Mouse (Mus musculus) forebrain, postnatal 0 days (tissue): ENCODE measurements around the gene Ppp4r3a. TPM values are rescaled to one million over a fixed set of nuclear protein-coding genes. Genes with fewer than 3 reads are reported as not detected.
A peak's percentile ranks its signal among the peaks of the same experiment; 100 is the strongest.

Experiments used
- ATAC-seq: fragments of 200-750 bp; cut with Nextera tagmentation; 2 replicates; pipeline ENCODE4 v1.8.0; 2017; ENCODE audit warnings: mild to moderate bottlenecking, moderate library complexity
- DNase-seq: peaks from one replicate; pipeline ENCODE4 v3.0.0-alpha.2; 2015
- H3K27ac ChIP-seq: fragments of 300-500 bp; sonication (generic); 2 replicates; pipeline ENCODE4 v1.5.1; 2014; ENCODE audit warnings: low read depth, mild to moderate bottlenecking, antibody characterized with exemption, low read length, moderate library complexity, mixed read lengths
- H3K27me3 ChIP-seq: fragments of 300-500 bp; sonication (generic); 2 replicates; pipeline ENCODE4 v1.6.1; 2014; ENCODE audit warnings: mild to moderate bottlenecking, low read length, mixed read lengths; ENCODE audit not compliant: insufficient read depth
- H3K36me3 ChIP-seq: fragments of 300-500 bp; sonication (generic); 2 replicates; pipeline ENCODE4 v1.6.1; 2014; ENCODE audit warnings: mild to moderate bottlenecking, moderate library complexity; ENCODE audit not compliant: insufficient read depth
- H3K4me1 ChIP-seq: fragments of 300-500 bp; sonication (generic); 2 replicates; pipeline ENCODE4 v1.6.1; 2014; ENCODE audit warnings: antibody characterized with exemption; ENCODE audit not compliant: insufficient read depth
- H3K4me2 ChIP-seq: fragments of 300-500 bp; sonication (generic); 2 replicates; pipeline ENCODE4 v1.6.1; 2014; ENCODE audit warnings: low read depth, mild to moderate bottlenecking, moderate library complexity
- H3K4me3 ChIP-seq: fragments of 300-500 bp; sonication (generic); 2 replicates; pipeline ENCODE4 v1.5.1; 2014; ENCODE audit warnings: low read depth, low read length, mixed read lengths
- H3K9ac ChIP-seq: fragments of 300-500 bp; sonication (generic); 2 replicates; pipeline ENCODE4 v1.6.1; 2014; ENCODE audit warnings: mild to moderate bottlenecking
- H3K9me3 ChIP-seq: fragments of 300-500 bp; sonication (generic); 2 replicates; pipeline ENCODE4 v1.6.1; 2016; ENCODE audit warnings: low read length
- CTCF ChIP-seq: sonication (generic); IDR thresholded peaks from 2 replicates; pipeline ENCODE4 v1.5.1; 2016; ENCODE audit warnings: antibody characterized with exemption, control low read depth, low read depth
- WGBS: fragments of 180-500 bp; shearing (Covaris S2); extraction: QIAGEN DNeasy Blood & Tissue Kit; methylation state at CpG from one replicate; pipeline ENCODE4 v1.1.7; 2014; 5-methylcytosine and 5-hydroxymethylcytosine counted together
- polyA plus RNA-seq: library from polyadenylated mRNA; unstranded; fragments of >200 nt; fragmentation: Nextera tagmentation; extraction: Ambion mirVana; gene quantifications from 2 replicates; pipeline ENCODE4 v1.2.1, GENCODE M21; 2015
- total RNA-seq: library from RNA; depleted of rRNA; stranded (reverse); fragments of >200 nt; gene quantifications from 2 replicates; pipeline ENCODE4 v1.2.3, GENCODE M21; 2014

The Ppp4r3a gene
- total and polyA plus RNA-seq, 2 experiments from 2014 or later, result 14.9 to 49.1 TPM

DNA sequence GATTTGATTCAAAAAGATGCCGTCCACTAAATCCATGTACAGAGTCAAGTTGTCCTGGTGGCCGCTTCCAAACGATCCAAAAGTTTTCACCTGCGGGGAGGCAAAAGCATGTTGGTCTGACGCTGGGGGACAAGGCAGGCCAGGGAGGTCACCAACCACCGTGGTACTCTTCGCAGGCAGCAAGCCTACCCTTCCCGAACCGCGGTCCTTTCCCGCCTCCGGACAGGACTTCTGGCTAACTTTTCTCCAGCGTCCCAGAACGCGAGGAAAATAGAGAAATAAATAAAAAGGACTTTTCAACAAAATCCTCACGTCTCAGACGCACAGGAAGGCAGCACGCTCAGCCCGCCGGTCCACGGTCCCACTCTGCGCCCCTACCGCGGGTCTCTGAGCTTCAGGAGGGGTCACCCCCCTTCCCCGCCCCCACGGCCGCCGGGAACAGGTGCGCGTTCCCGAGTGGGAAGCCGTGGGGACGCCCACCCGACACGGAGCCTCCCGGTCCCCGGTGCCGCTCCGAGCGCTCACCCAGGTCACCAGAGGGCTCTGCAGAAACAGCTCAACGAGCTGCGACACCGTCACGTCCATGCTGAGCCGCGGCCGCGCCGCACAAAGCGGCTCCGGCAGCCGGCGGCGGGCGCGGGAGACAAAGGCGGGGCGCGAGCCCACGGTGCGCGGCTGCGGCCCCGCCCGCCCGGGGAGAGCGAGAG lies 55.1 kb downstream of the Ppp4r3a start:
- 1% methylated on average over 62 of the region's 67 CpGs for WGBS
- peak overlapping the region; percentile 80 for H3K4me2 ChIP-seq
- no peak; the same call in 1 of the 2 replicates for ATAC-seq
- peak; percentile 28 for DNase-seq
- H3K27ac ChIP-seq, result peak overlapping the region; percentile 95
- no peak for TF ChIP-seq CTCF
- H3K4me3 ChIP-seq, result peak overlapping the region; percentile 84
- no peaks in the 10 kb centered on the region for H3K36me3 ChIP-seq
- H3K27me3 ChIP-seq, result no peaks in the 10 kb centered on the region
- peak overlapping the region; percentile 79 for H3K9ac ChIP-seq
- no peaks in the 10 kb centered on the region for H3K9me3 ChIP-seq
- peaks cover 23% of the 10 kb centered on the region for H3K4me1 ChIP-seq

DNA sequence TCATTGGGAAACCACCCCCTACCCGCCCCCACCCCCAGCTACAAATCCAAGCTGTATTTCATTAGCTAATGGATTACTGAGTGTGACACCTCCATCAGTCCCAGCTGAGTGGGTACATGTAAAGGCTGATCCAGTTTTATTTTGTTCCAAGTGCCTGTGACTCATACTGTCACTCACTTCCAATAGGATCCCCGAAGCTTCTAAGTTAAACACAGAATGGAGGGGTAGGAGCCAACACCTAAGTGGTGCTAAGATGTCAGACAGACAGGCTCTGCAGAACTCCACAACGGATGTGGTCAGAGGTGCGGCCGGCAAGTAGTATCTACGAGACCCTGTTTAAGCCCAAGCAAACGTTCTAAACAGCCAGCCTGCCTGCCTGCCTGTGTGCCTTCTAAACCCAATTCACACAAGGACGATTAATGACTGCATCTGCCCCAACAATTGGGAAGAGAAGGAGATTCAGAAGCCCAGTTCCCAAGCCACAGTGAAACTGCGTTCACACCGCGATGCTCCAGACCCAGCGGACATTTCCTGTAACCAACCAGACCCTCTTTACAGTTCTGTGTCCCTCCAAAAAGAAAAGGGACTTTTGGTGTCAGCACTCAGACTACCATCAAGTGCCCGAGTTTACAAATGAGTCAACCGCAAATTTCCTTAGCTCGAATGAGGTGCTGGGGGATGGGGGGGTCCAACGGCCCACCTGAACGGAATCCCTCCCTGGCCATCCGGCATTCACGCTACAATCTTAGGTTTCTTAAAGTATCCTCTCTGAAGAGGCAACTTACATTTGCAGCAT lies 55.9 kb downstream of the Ppp4r3a start:
- Histone ChIP-seq H3K9me3 (no peaks in the 10 kb centered on the region), H3K36me3 (no peaks in the 10 kb centered on the region), H3K9ac (peak overlapping the region; percentile 79), H3K4me3 (peak overlapping the region; percentile 84), H3K4me2 (peak overlapping the region; percentile 80), H3K27me3 (no peaks in the 10 kb centered on the region), H3K4me1 (peaks cover 23% of the 10 kb centered on the region), H3K27ac (no peak overlapping the region)
- DNase-seq (no peak), ATAC-seq (no peak)
- WGBS, result under 1% methylated on average over 19 of the region's 19 CpGs
- no peak for TF ChIP-seq CTCF

DNA sequence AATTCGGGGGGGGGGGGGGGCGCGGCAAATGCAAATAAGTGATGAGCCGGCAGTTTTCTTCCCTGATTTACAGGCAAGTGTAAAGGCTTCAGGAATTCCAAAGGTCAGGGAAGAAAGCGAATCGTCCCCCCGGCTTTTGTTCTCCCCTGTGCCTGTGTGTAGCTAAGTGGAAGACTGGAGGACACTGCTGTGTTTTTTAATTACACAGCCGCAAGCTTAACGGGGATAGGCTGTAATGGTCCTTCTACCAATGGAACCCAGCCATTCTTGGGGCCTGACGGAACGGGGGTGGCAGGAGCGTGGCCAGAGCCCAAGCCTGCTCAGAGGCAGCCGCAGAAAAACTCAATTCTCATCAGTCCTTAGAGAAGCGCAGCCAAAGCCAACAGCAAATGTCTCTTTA lies 56.6 kb downstream of the Ppp4r3a start:
- ATAC-seq (no peak), DNase-seq (peak; percentile 53)
- Histone ChIP-seq H3K4me2 (peak overlapping the region; percentile 80), H3K4me3 (peak overlapping the region; percentile 84), H3K36me3 (peaks cover 2% of the 10 kb centered on the region; the same call in 1 of the 2 replicates), H3K4me1 (peaks cover 23% of the 10 kb centered on the region), H3K9ac (peak overlapping the region; percentile 79), H3K9me3 (no peaks in the 10 kb centered on the region), H3K27ac (no peak overlapping the region), H3K27me3 (no peaks in the 10 kb centered on the region)
- TF ChIP-seq CTCF, result no peak
- 3% methylated on average over 14 of the region's 14 CpGs for WGBS

DNA sequence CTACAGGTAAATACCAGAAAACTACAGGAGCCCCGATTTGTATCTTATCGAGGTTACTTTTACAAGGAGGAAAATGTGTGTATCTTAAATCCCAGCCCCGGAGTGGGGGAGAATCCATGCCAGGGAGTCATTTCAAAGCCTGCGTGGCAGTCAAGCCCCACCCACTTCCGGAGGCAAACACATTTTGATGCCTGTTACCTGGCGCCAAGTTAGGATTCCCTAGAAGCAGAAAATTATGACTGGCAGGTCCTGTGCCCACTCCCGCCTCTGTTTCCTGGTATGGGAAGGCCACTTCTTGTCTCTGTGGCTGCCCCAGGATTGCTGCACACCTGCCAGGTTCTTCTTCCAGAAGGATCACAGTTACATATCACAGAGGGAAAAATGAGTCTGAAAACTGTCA lies 57.0 kb downstream of the Ppp4r3a start:
- DNase-seq, result peak; percentile 31
- H3K27me3 ChIP-seq, result no peaks in the 10 kb centered on the region
- WGBS, result 29% methylated on average over 7 of the region's 7 CpGs

DNA sequence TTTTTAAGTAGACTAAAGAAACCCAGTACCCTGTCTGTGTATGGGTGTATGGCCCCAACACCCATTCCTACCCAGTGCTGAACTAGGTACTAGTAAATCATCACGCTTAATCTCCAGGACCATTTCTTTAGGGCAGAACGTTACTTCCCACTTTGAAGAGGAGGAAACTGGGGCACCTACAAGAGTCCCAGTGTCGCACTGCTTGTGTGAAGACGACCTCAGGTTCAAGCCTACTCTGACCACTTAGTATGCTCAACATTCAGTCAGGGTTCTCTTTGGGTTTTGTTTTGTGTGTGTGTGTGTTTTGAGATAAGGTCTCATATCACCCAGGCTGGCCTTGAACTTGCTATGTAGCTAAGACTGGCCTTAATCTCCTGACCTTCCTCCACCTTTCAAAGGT lies 57.5 kb downstream of the Ppp4r3a start:
- no peak overlapping the region for H3K27ac ChIP-seq
- peaks cover 10% of the 10 kb centered on the region for H3K36me3 ChIP-seq
- H3K9me3 ChIP-seq, result no peaks in the 10 kb centered on the region
- H3K27me3 ChIP-seq, result no peaks in the 10 kb centered on the region
- peak overlapping the region; percentile 80; the same call in 1 of the 2 replicates for H3K4me2 ChIP-seq
- no peak overlapping the region for H3K4me3 ChIP-seq
- DNase-seq (no peak), ATAC-seq (no peak)
- H3K9ac ChIP-seq, result no peak overlapping the region
- H3K4me1 ChIP-seq, result peaks cover 23% of the 10 kb centered on the region
- TF ChIP-seq CTCF, result no peak
- 84% methylated on average over 4 of the region's 4 CpGs for WGBS

More for the DNA sequence above, 57.0 kb downstream of the Ppp4r3a start:
- no peak overlapping the region for H3K27ac ChIP-seq
- H3K4me1 ChIP-seq, result peaks cover 23% of the 10 kb centered on the region
- peak overlapping the region; percentile 84 for H3K4me3 ChIP-seq
- peak overlapping the region; percentile 80 for H3K4me2 ChIP-seq
- no peaks in the 10 kb centered on the region for H3K9me3 ChIP-seq
- no peak for ATAC-seq
- peaks cover 7% of the 10 kb centered on the region; the same call in 1 of the 2 replicates for H3K36me3 ChIP-seq
- H3K9ac ChIP-seq, result peak overlapping the region; percentile 79
- no peak for TF ChIP-seq CTCF

DNA sequence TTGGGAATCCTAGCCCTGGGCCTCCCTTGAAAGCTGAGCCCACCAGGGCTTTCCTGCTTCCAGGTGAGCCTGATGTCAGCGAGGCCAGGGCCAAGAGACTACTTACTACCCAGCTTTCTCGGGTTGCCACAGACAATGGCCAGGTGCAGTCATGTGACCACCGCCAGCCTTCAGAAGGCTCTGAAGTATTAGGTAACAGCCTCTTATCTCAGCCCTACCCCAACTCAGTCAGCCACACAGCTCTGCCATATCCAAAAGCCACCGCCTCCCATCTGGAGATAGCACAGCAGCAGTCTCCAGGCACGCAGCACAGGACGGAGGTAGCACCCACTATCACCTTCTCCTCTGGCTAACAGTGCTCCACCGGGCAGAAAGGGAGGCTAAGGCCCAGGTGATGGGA lies 58.1 kb downstream of the Ppp4r3a start:
- no peak for DNase-seq
- H3K4me2 ChIP-seq, result peak overlapping the region; percentile 80
- H3K4me3 ChIP-seq, result no peak overlapping the region
- peaks cover 23% of the 10 kb centered on the region for H3K4me1 ChIP-seq
- H3K9me3 ChIP-seq, result no peaks in the 10 kb centered on the region
- ATAC-seq, result no peak
- H3K27me3 ChIP-seq, result no peaks in the 10 kb centered on the region
- peaks cover 15% of the 10 kb centered on the region for H3K36me3 ChIP-seq
- no peak overlapping the region for H3K9ac ChIP-seq
- 74% methylated on average over 7 of the region's 7 CpGs for WGBS
- H3K27ac ChIP-seq, result no peak overlapping the region
- TF ChIP-seq CTCF, result no peak

DNA sequence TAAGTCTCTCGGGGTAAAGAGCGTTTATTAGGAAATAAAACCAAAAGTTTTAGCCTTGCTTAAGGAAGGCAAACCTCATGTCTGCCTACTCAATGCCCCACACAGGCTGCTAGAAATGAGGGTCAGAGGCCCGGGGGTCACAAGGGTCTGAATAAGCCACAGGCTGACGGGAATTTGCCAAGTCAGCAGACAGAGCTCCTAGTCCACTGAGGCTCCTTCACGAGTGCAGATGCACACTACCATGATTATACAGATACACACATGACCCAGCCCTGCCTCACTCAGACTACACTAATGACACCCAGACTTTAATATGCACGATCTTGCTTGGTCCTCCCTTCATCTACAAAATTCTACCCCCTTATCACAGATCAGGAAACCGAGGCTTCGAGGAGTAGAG lies 58.7 kb downstream of the Ppp4r3a start:
- TF ChIP-seq CTCF, result no peak
- no peak overlapping the region for H3K9ac ChIP-seq
- 46% methylated on average over 8 of the region's 8 CpGs for WGBS
- H3K27me3 ChIP-seq, result no peaks in the 10 kb centered on the region
- DNase-seq, result no peak
- peaks cover 15% of the 10 kb centered on the region for H3K36me3 ChIP-seq
- H3K4me1 ChIP-seq, result peaks cover 23% of the 10 kb centered on the region
- no peak overlapping the region for H3K4me3 ChIP-seq
- H3K9me3 ChIP-seq, result no peaks in the 10 kb centered on the region
- H3K4me2 ChIP-seq, result peak overlapping the region; percentile 80
- H3K27ac ChIP-seq, result no peak overlapping the region
- no peak for ATAC-seq
